Comparison of ENCODE assay signal across 19 mouse cellular contexts in genomic region chr7:66704631-66705030, GRCm38 (mm10). TPM values are rescaled to one million over a fixed set of nuclear protein-coding genes. Genes with fewer than 3 reads are reported as not detected.
DNase-seq lines count a peak whose midpoint lies in the region; TF ChIP-seq lines count a peak whose summit lies in the region.
"Had no signal": no experiment of that assay in that cellular context is flagged by ENCODE, and none has a peak within 500 bp of the region (broad histone marks: within the 10 kb centered on the region; RNA-seq: fewer than 3 reads in every experiment).

No protein-coding gene starts in this region.

- H3K4me1 ChIP-seq in bone marrow, adult 2 months (ENCODE audit: control insufficient read depth, insufficient read depth, low read length): peaks cover 1% of the 10 kb centered on the region; the same call in 1 of the 2 replicates
- H3K4me1 ChIP-seq: forebrain, embryonic 10.5 days; hindbrain, embryonic 15.5 days; midbrain, embryonic 12.5 days had no signal

- WGBS in bone marrow, adult 2 months: 44% methylated on average over 3 of the region's 3 CpGs

- DNase-seq in adrenal gland, postnatal 10 days: peak; percentile 27
- DNase-seq in adrenal gland, postnatal 4 days (ENCODE audit: low spot score in 2 of 2): no peak
- peak; percentile 35 for DNase-seq in 416B (ENCODE audit: low read depth)
- peak; percentile 52 for DNase-seq in lung, postnatal 36 days
- no peak for DNase-seq in ovary, postnatal 10 days (ENCODE audit: low spot score)
- no peak for DNase-seq in heart, adult 11 months
- DNase-seq: cerebellum, adult 18-20 months; cerebellum, postnatal 25 days; gastrocnemius, postnatal 36 days; kidney, adult 2 months; retina, postnatal 1 day had no signal

- TF ChIP-seq POLR2A in bone marrow, adult 2 months (IDR thresholded peaks at IDR 0.05; ENCODE audit: borderline replicate concordance, control insufficient read depth, low read depth, low read length): no peak

- H3K4me3 ChIP-seq in bone marrow, adult 2 months (replicated peaks; ENCODE audit: control insufficient read depth, low read depth, low read length): no peak overlapping the region
- H3K4me3 ChIP-seq: forebrain, embryonic 10.5 days; hindbrain, embryonic 15.5 days; left cerebral cortex, adult 2 months; midbrain, embryonic 12.5 days had no signal

- no peak for TF ChIP-seq CTCF in bone marrow, adult 2 months (IDR thresholded peaks at IDR 0.05; ENCODE audit: control insufficient read depth, insufficient read depth, low read length)

- H3K27ac ChIP-seq in bone marrow, adult 2 months (ENCODE audit: control insufficient read depth, insufficient read depth, low read depth, low read length, poor library complexity): peak overlapping the region; percentile 56
- H3K27ac ChIP-seq: forebrain, embryonic 10.5 days; hindbrain, embryonic 15.5 days; kidney, postnatal 0 days; left cerebral cortex, adult 2 months; midbrain, embryonic 12.5 days had no signal

RNA-seq across cellular contexts. Expression of gene Lins1, which starts 14.9 kb away (rescaled TPM):
- 1 to 10 TPM; 7.1 to 7.3 TPM for total RNA-seq in adrenal gland, postnatal 10 days (2021)
- total RNA-seq in adrenal gland, postnatal 4 days (2021): 10 to 100 TPM in 1 of 2 experiments, 1 to 10 TPM in 1; 9.7 to 10.9 TPM
- polyA plus RNA-seq in bone marrow, adult 2 months (2011; ENCODE audit: insufficient read depth, insufficient read length, low replicate concordance, missing spikeins): 3.9 and 6.0 TPM in 2 replicates

RNA-seq across cellular contexts. Expression of gene Asb7, which starts 15.2 kb away (rescaled TPM):
- 10 to 100 TPM; 18.6 to 19.8 TPM for total RNA-seq in adrenal gland, postnatal 10 days (2021)
- total RNA-seq in adrenal gland, postnatal 4 days (2021): 10 to 100 TPM; 24.7 to 28.0 TPM
- polyA plus RNA-seq in bone marrow, adult 2 months (2011; ENCODE audit: insufficient read depth, insufficient read length, low replicate concordance, missing spikeins): 7.6 and 9.9 TPM in 2 replicates

RNA-seq across cellular contexts. Expression of gene Cers3, which starts 38.7 kb away (rescaled TPM):
- total RNA-seq in adrenal gland, postnatal 10 days (2021): under 1 TPM in 1 of 2 experiments, not detected in 1; 0.12 TPM
- total RNA-seq in adrenal gland, postnatal 4 days (2021): under 1 TPM; 0.14 to 0.22 TPM
- 0.97 TPM in 1 of 2 replicates, not detected in the other for polyA plus RNA-seq in bone marrow, adult 2 months (2011; ENCODE audit: insufficient read depth, insufficient read length, low replicate concordance, missing spikeins)
- total RNA-seq: hematopoietic stem cell, adult 5-6 weeks had no signal
- polyA plus RNA-seq: spleen, adult 2 months had no signal

Comparison
In these comparisons a context has a peak if more than half of its experiments do, and no peak if none do; other contexts are left out.
1. DNase-seq: peak in adrenal gland, postnatal 10 days (single experiment), 416B (single experiment) and lung, postnatal 36 days (single experiment); none in adrenal gland, postnatal 4 days (0 of 2), ovary, postnatal 10 days (single experiment) and heart, adult 11 months (single experiment).